Mouse (Mus musculus) v-Abl transformed pro-B cells (cell line): Measurements from ENCODE around the gene AC131692.1.
"Not testable (repeated sequence)": the region's sequence is repeated elsewhere in the genome, so short reads cannot be mapped to it uniquely, and the experiment has no call there.

Experiments used
- in situ Hi-C, 2 experiments: fragments of 400-800 bp; cut with MboI; formaldehyde crosslinking; loops; one replicate each; pipeline ENCODE4 v1.15.1; 2025; ENCODE audit not compliant: unreplicated experiment in 2 of 2

Gene AC131692.1

DNA sequence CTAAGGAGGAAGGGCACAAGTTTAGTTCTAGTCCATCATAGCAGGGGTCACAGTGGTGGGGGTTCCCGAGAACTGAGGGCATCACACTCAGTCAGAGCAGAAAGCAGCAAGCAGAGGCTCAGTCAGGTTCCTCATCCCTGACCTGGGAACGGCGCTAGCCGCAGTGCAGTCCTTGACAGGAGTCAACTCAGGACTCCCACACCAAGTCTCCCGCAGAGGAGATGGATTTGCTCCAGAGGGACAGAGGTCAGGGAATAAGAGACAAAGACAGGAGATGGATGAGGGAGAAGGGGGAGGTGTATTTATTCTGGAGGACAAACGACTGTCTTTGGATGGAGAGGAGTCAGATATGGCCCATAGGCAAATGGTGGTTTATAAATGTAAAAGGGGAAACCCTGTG, 18.9 kb downstream of the AC131692.1 start:
- in situ Hi-C loops, result no loop called here

DNA sequence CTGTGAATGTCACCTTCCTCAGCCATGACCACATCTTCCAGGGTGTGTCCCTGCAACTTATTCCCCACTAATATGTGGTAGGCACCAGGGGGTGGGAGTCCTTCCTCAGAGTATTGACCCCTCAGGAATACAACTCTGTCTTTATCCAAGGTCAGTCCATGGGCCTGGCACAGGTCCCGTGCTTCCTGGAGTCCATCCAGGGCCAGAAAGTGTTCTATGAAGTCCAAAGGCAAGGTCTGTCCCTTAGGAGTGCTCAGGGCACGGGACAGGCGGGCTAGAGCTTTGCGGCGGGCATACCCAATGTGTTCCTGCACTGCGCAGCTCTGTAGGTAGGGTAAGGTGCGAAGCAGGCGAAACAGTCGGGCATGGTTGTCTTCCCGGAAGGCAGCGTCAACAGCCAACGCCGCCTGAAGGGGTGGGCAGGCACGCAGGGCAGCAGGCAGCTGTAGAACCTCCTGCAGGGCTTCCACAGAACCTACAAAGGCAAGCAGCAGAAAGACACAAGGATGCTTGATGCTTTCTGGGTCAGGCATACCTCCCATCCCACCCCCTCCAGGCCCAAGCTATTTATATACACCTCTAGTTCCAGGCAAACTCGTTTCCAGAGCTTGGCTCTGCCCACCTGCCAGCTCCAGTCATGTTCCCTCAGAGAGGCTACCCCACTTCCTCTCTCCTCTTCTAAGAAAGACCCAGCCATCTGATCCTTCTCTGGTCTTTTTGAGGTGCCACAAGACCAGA, 22.1 kb downstream of the AC131692.1 start:
- in situ Hi-C loops, result no loop called here

DNA sequence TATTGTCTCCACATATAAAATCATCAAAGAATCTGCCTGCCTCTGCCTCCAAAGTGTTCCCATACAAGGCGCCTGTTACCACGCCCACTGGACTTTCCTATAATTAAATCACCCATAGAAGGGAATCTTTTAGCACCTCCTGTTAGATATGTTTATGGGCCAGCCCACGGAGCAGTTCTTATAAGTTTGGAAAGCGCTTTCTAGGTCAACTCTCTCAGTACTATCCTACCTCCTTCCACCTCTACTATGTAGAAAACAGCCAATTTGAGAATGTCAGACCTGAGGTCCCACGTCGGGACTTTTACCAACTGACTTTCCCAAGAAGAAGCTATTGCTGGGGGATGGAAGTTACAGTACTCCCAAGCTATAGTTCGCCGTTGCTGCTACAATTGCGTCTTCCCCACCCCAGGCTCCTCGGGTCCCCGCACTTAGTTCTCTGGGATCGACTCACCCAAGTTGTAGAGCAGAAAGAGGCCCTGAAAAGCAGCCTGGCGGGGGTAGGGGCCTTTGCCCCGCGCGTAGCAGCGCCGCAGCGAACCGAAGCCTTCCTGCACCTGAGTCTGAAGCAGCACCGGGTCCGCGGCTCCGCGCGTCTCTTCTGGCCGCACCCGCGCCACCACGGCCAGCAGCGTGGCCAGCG, 23.2 kb downstream of the AC131692.1 start:
- in situ Hi-C loops, result no loop called here

DNA sequence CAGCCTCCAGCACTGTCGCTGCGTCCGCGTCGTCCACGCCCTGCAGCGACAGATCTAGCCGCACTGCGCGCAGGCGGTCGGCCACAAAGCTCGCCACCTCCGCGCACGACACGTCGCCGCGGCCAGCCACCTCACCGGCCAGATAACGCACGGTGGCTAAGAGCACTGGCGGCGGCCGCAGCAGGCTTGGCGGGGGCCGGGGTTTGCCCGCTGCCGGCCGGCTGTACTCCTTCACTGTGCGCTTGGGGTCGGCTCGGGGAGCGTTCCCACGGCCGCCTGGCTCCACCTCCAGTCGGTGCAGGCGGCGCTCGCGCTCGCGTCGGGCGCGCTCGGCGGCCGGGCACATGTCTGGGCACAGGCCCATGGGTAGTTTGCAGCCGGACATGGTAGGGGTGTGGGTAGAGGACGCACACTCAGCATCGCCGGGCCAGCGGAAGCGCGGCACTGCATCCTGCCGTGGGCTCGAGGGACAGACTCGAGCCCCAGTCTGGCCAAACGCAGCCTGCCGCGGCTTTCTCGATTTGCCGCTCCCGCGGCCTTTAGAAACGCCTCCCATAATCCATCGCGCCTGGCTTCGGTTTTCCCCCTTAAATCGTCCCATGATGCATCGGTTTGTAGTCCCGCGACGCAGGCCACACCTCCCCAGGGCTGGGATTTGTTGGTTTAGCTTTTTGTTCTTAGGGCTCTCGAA, 23.9 kb downstream of the AC131692.1 start, which contains the start of gene Sac3d1:
Gene Sac3d1 (minus strand): TSS at position 665 of the 691 bp plus-strand sequence.
- in situ Hi-C loops, result no loop called here

- in situ Hi-C loops, result no loop called here
Measured at GRCm38 (mm10) chr19:6118677-6119185, 24.5 kb downstream of the AC131692.1 start.

DNA sequence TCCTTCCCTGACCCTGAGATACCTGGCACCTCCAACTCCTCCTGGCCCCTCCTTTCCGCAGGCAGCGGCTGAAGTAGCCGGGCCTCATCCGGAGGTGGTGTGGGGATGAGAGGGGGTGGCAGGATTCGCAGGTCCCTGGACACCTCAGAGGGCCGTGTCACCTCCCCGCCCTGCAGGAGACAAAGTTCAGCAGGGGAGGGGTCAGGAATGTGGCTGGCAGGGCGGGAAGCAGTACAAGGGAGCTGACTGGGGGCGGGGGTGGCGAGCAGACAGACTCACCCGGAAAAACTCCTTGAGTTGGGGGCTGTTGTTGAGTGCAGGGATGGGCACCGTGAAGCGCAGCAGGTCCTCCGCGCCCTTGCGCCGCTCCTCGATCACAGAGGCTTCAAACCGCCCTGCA, 27.5 kb downstream of the AC131692.1 start:
- in situ Hi-C loops, result no loop called here

DNA sequence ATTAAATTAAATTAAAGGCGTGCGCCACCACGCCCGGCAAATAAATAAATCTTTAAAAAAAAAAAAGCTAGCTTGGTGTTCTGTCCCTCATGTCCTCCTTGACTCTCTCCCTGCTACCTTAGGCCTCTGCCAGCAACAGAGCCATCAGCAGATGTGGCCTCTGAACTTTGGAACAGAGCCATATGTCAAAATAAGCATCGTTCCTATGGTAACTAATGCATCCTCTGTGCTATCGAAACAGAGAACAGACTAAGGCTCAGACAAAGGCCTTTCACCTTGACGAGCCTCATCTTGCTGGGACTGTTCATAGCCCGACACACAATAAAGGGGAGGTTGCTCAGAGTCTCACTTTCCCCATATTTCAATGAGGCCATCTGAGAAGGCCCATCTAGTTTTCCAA, 29.1 kb downstream of the AC131692.1 start:
- in situ Hi-C loops, result no loop called here

DNA sequence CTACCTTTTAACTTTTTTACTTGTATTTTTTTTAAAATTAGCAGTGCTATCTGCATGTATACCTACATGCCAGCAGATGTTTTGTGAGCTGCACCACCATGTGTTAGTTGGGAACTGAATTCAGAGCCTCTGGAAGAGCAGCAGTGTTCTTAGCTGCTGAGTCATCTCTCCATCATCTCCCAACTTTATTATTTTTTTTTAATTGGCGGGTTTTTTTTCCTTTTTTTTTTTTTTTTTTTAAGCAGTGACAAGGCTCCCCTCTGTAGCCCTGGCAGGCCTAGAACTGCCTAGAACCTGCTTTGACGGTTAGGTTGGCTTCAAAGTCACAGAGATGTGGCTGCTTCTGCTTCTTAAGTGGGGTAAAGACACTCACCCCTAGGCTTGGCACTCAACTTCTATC, 30.7 kb downstream of the AC131692.1 start:
- in situ Hi-C loops, result loop anchor here (5.0 kb wide), 5 partner anchors 88 to 333 kb away; partner anchors contain the start of genes Men1 (in 1 of the 2) and Pola2 (in 1 of the 2)

DNA sequence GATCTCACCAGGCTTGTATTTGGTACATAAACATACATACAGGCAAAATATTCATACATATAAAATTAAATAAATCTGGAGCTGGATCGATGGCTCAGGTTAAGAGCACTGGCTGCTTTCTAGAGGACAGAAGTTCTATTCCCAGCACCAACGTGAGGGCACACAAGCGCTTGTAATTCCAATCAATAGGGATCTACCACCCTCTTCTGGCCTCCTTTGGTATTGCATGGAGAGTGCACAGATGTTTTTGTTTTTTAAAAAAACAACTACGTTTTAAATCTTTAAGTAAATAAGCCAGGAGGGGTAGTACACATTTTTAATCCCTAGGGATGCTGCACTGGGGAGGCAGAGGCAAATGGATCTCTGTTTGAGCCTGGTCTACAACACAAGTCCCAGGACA, 32.1 kb downstream of the AC131692.1 start:
- in situ Hi-C loops, result loop anchor here (5.0 kb wide), 5 partner anchors 89 to 334 kb away; partner anchors contain the start of genes Men1 (in 1 of the 2) and Pola2 (in 1 of the 2)

DNA sequence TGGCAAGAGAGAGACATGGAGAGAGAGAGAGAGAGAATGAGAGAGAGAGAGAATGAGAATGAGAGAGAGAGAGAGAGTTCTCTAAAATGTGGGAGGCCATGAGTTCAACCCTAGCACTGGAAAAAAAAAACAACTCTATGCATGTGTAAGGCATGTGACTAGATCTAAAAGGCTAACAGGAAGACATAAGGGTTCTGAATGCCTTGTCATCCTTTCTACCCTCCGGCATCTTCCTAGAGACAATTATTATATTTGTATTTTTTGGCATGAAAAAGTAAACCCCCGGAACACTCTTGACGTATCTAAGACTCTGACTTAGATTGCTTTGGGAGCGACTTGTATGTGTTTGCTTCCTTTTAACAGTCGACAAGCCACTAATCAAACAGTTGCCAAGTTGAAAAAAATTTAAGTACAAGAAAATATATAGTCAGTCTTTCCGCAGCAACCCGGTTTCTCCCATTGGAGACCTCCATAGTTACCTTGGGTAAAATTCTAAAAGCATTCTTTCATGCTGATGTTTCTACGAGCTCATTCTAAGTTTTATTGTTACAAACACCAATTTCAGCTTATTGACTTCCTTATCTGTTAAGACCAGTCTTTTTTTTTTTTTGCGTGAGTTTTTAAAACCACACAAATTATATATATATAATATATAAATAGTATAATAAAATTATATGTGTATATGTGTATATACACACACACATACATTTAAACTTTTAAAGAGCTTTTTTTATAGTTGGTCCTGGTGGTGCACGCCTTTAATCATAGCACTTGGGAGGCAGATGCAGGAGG, 32.8 kb downstream of the AC131692.1 start:
- in situ Hi-C loops, result loop anchor here (5.0 kb wide), 5 partner anchors 90 to 335 kb away; partner anchors contain the start of genes Men1 (in 1 of the 2) and Pola2 (in 1 of the 2)

DNA sequence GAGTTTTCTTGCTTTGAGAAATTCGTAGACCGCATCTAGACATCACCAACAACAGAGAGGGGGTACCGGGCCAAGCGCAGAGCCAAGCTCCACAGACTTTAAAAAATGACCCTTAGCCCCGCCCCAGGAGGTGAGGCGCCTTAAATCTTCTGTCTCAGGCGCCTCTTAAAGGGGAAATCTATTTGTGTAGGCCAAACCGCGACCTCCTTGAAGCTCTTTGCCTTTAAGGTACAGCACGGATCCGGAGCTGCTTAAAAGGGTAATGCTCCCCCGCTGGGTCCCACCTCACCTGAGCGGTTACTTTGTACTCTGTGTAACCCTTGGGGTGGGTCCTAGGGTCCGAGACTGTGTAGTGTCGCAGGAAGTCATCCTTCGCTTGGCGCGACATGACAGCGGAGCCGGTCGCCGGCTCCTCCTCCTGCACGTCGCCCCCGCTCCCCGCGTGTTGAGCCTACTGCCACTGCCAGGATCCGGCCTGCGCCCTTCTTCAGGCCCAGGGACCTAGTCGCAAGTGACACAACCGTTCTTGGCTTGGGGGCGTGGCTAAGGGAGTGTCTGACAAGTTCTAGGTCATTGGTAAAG, 33.6 kb downstream of the AC131692.1 start, which contains the start of gene Snx15:
Gene Snx15 (minus strand): TSS at position 545 of the 582 bp plus-strand sequence.
- in situ Hi-C loops, result loop anchor here (5.0 kb wide), 5 partner anchors 91 to 336 kb away; partner anchors contain the start of genes Men1 (in 1 of the 2) and Pola2 (in 1 of the 2)

GRCm38 (mm10) chr19:6130414-6131128, 36.4 kb downstream of the AC131692.1 start:
- in situ Hi-C loops, result not testable (repeated sequence)

DNA sequence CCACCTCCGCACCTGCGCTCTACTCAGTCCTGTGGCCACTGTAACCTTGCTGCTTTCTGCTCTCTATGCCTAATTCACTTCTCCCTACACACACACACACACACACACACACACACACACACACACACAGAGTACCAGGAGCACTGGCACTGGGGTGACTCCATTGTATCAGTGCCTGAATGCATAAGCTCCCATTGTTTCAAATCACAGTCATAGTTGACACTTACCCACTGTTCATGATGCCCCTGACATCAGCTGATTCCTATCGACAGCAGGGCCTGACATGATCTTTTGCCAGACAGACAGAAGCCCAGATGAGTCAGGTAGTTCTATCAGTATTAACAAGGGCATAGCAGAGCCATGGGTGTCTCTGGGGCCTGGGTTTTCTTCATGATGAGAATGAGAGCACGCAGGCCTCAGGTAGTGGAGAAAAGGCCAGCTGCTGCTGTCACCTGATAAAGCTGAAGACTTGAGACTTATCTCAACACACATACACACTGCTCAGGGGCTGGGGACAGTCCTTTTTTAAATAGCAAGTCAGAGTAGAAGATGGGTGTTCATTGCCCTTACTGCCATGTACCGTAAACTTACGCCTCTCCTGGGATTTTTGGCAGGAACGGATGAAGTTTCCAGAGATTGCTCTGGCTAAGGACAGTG, 38.1 kb downstream of the AC131692.1 start:
- in situ Hi-C loops, result no loop called here

- in situ Hi-C loops, result not testable (repeated sequence)
Measured at GRCm38 (mm10) chr19:6133197-6133596, 39.0 kb downstream of the AC131692.1 start.

GRCm38 (mm10) chr19:6136397-6136796, 42.2 kb downstream of the AC131692.1 start:
- in situ Hi-C loops, result no loop called here

- in situ Hi-C loops, result loop anchor here (5.0 kb wide), 1 partner anchor 93 kb away; no protein-coding TSS in a partner anchor
Measured at GRCm38 (mm10) chr19:6139701-6140100, 45.5 kb downstream of the AC131692.1 start.

GRCm38 (mm10) chr19:6140374-6140677, 46.1 kb downstream of the AC131692.1 start:
- in situ Hi-C loops, result loop anchor here (5.0 kb wide), 1 partner anchor 92 kb away; no protein-coding TSS in a partner anchor

GRCm38 (mm10) chr19:6140678-6141393, 46.6 kb downstream of the AC131692.1 start, which contains the start of gene Batf2:
Gene Batf2, plus strand, starts transcription at chr19:6140983.
- in situ Hi-C loops, result loop anchor here (5.0 kb wide), 1 partner anchor 91 kb away; no protein-coding TSS in a partner anchor
